Mouse (Mus musculus) frontal cortex, postnatal 10 days (tissue): Measurements from ENCODE around the gene Patz1.

ENCODE experiments used
- DNase-seq, 2 experiments: peaks; one replicate each; pipeline ENCODE4 v3.0.0; 2022; ENCODE audit warnings: low spot score in 2 of 2, mixed read lengths in 1 of 2

Gene Patz1

DNA sequence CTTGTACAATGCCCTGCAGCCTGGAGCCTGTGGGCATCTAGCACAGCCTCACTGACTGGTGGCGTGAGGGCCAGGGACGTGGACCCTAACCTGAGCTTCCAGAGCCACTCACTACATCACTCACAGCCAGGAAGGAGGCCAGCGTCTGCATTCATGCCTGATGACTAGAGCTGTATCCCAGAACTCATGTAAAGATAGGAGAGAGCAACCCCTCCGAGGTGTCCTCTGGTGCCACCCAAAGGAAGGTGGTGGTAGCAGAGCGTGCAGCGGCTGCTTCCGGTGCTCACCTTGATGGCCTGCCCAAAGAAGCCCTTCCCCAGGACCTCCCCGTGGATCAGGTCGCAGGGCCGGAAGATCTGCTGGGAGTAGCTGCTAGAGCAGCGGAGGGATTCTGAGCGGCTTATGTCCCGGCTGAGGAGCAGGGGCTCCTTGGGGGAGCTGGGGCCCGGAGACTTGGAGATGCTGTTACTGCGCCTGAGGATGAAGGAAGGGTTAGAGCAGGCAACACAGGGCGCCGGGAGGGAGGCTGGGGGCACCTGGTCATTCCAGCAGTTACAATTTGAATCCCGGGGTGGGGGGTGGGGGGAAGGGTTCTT lies 64.4 kb downstream of the Patz1 start:
- DNase-seq, result no peak
